Mouse (Mus musculus) activated CD4-positive, CD25-positive, alpha-beta regulatory T cell, adult 4 months (primary cell): ENCODE data around the gene 9230112D13Rik. TPM values are rescaled to one million over a fixed set of nuclear protein-coding genes. Genes with fewer than 3 reads are reported as not detected.

ENCODE experiments used
- ATAC-seq: one replicate; pipeline ENCODE4 v1.8.0; 2017
- polyA plus RNA-seq, 2 experiments: library from polyadenylated mRNA; unstranded; fragments of 100-300 nt; shearing (Covaris generic); gene quantifications; one replicate each; pipeline ENCODE4 v1.2.1; 2017

9230112D13Rik gene
- polyA plus RNA-seq, 2 experiments from 2014 or later = not detected

DNA sequence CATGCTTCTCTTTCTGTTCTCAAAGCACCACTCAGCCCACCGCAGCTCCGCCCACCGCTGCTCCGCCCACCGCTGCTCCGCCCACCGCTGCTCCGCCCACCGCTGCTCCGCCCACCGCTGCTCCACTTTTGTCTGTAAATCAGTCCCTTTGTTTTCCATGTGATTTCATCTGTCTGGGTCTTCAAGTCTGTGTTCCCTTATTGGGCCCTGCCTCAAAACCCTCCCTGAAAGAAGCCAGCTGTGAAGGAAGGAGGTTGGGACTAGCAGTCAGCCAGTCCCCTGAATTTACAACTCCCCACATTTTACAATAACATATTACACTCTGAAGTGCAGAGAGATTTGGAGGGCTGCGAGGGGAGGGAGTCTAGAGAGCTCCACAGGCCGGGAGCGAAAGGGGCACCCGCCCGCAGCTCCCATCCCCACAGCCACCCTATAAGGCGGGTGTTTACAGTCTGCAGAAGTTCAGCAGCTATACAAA lies 18.1 kb upstream of the 9230112D13Rik start:
- ATAC-seq = no peak

DNA sequence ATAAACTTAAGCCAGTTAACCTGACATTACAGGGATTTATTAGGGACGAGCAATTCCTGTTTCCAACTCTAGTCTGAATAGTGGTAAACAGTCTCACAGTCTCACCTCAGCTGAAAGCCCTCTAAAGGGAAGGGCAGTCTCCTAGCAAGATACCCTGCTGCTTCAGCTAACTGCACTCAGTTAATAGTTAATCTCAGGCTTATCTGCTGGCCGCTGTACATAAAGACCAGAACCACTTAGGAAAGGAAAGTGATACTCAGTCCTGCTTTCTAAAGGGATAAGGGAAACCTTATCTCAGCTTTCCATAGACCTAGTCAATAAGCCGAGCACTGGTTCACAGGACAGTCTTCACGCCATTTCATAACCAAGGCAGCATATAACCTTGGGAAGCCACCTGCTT lies 13.3 kb upstream of the 9230112D13Rik start:
- ATAC-seq = no peak

DNA sequence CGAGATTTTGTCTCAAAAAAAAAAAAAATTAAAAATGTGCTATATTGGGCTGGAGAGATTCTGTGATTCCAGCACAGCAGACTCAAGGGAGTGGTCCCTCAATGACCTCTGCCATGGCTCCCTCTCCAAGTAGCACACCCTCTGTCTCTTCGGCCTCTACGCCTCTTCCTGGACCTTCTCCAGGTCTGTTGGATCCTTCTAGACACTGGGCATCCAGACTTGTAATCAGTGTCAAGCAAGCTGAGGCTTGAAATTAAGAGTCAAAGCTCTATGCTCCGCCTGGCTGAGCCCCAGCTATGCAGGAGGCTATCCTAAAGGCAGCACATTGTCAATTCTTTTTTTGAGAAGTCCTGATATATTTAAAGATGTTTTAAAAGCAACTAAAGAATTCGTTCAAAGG lies 10.9 kb upstream of the 9230112D13Rik start:
- no peak for ATAC-seq

DNA sequence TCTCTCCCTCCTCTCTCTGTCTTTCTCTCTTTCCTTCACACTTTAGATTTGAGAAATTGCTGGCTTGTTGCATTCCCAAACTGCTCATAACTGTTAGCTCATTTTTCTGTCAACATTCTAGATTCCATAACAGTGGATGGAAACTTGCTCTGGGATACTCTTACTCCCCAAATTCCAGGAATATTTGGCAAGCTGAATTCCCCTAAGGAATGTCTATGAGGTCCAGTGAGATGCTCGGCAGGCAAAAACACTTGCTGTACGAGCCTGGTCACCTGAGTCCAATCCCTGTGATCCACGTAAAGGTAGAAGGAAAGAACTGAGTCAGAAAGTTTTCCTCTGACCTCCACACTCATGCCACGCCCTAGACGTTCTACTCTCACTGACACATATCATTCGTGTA lies 9.9 kb upstream of the 9230112D13Rik start:
- ATAC-seq = no peak

DNA sequence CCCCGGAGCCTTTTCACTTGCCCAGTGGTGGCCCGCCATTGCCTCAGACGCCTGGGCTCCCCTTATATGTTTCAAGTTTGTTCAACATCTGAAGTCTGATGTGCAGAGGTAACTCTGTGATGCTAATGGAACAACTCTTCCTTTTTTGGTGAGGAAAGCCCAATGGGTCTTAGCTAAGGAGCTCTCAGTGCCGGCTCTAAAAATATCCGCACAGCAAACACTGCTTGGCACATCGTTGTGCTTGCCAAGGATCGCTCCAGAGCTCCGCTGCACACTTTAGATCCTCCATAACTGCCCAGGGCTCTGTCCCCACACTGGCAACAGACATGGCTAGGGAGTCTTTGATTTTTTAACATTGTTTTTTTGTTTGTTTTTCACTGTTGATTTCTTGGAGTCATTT lies 6.2 kb upstream of the 9230112D13Rik start:
- ATAC-seq = no peak

DNA sequence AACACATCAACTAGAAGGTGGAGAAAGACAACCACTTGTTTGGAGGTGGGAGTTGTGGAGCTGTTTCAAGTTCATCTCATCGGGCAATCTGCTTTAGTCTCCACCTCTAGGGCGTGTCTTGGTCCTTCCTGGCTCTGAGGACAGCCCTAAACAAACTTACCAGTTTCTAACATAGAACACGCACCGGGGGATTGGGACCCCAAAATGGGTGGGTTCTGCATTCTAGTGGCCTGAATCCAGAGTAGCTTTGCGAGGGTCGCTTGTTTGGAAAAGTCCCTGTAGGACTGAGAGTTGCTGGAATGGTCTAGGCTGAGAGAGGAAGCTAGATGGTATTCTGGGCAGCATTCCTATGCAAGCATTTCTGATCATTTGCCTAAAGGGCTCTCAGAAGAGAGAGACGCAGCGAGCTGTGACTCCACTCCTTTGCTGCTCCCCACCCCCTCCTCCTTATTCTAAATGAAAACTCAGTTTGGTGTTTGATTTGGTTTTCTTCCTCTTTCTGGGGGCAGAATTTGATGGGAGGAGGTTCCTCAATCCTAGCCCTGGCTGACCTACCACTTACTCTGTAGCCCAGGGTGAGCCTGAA lies 4.5 kb downstream of the 9230112D13Rik start:
- ATAC-seq = no peak

DNA sequence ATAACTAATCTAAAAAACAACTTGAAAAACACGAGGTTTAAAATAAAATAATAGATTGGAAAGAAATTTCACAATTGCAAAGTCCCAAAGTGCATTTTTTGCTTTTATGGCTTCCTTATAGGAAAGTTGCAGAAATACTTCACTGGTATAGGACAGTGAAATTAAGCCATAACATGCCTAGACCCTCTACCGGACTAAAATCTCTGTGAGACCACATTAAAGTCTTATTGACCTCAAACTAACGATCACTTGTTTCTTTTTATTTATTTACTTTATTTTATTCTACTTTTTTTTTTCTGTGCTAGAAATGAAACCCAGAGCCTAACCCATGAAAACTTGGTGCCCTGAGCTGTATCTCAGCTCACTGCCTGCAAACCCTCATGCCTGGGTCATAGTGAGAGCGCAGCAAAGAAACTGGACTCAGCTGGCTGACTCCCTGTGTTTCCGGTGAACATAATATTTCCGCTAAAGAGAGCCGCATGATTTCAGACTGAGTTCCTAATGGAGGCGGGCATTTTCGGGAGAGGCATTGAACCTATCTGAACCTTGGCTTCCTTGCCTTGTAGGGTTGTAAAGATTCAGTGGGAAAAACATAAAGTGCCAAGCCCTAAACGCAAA lies 5.5 kb downstream of the 9230112D13Rik start:
- ATAC-seq = no peak

DNA sequence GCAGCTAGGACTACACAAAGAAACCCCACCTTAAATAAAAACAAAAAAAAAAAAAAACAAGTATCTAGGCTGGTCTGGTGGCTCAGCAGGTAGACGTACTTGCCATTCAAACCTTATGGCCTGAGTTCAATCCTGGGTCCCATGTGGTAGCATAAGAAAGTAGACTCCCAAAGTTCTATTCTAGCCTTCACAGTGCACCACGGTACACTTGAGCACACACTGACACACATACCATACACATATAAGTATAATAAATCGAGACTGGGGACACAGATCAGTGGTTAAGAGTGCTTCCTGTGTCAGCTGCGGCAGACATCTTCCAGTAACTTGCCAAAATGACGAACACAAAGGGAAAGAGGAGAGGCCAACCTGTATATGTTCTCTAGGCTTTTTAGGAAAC lies 6.7 kb downstream of the 9230112D13Rik start:
- ATAC-seq = no peak

DNA sequence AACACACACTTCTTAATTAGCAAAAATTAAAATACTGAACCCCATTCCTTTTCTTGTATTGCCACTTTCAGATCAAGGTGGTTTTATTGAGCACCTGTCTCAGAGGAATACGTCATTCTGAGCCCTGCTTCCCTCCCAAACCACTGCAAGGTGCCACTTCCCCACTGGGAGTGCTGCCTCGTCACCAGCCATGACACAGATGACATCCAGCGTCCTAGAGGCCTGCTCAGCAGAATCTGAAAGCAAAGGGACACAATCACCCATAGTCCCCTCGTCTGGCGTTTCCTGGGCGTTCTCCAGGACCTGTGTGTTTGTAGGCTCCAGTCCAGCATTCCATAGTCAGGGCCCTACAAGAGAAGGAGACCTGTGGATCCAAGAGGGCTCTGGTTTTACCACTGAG lies 8.5 kb downstream of the 9230112D13Rik start:
- no peak for ATAC-seq

DNA sequence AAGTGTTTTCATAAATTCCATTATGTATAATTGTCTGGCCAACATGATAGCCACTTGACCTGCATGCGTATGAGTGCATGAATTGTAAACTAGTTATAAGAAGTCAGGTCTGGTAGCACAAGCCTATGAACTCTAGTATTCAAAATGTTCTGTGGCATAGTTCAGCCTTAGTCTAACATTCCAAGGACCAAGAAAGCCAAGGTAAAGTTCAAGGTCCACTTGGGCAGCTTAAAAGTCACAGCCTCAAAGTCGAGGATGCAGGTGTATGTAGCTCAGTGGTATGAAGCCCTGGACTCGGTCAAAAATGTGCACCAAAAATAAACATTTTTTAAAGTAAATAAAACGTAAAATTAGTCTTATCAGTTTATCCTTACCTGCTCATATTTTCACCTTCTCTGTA lies 10.0 kb downstream of the 9230112D13Rik start:
- ATAC-seq = no peak

DNA sequence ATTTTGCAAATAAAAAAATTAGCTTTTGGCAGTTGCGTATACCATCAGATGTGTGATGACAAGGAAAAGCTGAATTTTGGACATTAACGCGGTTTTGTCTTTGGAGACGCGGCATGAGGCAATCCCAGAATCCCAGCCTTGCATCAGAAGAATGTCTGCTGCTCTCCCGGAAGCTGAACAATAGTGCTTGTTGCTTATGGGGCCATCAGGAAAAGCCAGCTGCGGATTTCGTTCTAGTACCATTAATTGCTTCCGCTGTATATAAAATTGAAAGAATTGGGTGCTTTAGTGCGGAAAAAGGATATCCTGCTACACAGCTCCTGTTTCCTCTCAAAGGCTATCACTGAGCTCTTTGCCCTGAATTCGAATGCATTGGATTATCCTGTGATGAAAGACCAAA lies 10.7 kb downstream of the 9230112D13Rik start:
- ATAC-seq = no peak

DNA sequence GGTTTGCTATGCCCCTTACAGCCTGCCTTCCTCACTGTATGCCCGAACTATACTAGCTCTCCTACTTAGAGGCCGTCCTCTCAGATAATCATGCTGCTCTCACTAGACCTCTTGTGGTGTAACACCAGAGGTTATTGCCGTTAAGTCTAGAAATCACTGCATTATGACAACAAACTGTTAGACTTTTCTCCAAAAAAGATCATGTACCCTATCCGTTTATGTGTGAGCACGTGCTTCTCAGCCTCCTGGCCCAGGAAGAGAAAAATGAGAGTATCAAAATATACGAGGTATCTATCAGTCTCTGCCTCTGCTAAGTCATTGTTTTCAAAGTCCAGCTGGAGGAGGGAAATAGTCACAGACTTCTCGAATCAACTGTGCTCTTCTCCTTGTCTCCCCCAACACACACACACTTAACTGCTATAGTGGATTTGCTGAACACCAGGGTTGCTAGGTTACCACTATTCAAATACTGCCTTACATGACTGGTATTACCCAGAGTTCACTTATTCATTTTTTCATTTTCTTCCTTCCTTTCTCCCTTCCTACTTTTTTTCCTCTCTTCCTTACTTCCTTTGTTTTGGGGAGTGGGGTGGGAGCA lies 13.7 kb downstream of the 9230112D13Rik start:
- ATAC-seq = no peak

DNA sequence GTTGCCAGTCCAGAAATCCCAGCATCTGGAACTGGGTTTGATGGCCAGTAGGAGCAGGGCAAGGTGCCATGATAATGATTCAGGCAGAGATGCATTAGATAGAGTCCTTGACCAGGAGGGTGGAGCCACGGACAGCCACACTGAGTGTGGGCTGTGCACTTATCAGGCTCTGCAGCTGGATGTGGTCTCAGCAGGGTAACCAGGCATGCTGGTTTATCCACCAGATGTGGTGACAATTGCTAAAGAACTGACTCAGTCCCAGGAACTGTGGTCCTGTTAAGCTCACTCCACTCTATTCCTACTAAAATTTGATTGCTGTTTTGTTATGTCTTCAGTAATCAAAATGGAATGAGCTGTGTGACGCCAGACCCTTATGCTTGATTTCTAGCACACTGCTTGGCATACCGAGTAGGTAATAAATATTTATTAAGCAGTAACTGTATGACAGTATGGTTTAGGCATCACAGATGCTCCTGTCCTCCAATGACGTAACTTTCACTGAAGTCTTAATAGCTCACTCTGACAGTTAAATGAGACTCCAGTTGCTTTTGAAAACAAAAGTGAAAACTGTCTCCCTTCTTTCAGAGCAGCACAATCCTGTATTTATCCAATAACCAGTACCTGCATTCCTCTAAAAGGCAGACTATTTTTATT lies 14.3 kb downstream of the 9230112D13Rik start:
- no peak for ATAC-seq

DNA sequence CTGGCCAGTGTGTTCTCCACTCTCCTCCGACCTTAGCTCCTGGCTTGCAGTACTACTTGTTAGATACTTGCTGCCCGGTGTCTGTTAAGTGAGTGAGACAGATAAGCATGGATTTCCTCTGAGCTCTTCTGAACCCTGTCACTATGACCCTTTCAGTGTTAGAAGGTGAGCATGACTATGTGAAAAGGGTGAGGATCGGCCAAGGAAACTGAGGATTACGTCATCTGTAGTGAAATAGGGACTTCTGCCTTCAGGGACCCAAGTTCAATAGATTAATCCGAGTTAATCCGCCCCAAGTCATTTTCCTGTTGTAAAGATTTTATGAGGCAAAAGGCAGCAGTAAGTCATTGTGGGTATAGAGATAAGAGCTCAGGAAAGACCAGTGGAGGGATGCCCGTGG lies 17.3 kb downstream of the 9230112D13Rik start:
- ATAC-seq = no peak

DNA sequence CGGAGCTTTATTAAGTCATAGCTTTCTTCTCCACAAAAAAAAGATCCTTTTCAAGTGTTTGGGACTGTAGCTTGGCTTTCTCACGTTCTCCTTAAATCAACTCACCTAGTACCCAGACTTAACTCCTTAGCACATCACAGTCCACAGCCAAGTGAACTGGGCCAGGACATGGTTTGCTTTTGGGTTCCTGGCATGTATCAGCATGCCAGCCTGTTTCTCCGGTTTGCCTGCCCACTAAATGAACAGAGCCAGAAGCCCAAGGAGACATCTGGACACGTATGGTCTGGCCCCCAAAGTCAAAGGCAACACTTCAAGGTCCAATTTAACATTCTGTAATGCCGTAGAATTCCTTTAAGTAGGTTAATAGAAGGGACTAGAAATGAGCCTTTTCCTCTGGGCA lies 18.2 kb downstream of the 9230112D13Rik start:
- no peak for ATAC-seq

DNA sequence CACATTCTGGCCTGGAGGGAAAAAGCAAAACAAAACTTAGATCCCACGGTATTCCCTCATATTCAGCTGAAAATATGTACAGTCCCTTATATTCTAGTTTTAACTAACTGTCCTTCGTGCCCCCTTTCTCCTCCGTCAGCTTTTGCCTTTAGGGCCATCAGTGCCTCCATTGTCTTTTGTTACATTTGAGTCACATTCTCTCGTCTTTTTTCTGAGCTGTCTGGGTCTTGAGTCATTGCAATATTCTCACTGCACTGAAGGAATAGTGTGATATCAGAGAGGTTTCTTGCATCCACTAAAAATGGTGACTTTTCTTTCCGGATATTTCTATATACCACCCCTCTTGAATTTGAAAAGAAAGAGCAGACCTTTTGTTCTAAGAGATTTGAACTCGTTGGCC lies 18.8 kb downstream of the 9230112D13Rik start:
- ATAC-seq = no peak

DNA sequence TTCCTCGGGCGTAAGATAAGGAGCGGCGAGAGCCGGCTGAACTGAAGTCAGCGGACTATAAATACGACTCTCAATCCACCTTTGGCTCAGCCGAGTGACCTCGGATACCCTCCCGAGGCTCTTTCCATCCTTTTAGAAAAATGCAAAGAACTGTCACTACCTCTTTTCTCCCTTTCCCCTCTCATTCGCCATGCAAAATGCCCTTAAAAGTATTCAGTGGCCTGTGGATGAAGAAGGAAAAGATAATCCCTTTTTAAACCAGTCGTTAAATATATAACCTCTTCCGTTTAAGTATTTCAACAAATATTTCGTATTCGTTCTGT lies 19.3 kb downstream of the 9230112D13Rik start, which contains the start of gene Bmpr1a:
Gene Bmpr1a, minus strand, starts transcription at position 17 of the 323 bp plus-strand sequence.
- ATAC-seq = no peak

DNA sequence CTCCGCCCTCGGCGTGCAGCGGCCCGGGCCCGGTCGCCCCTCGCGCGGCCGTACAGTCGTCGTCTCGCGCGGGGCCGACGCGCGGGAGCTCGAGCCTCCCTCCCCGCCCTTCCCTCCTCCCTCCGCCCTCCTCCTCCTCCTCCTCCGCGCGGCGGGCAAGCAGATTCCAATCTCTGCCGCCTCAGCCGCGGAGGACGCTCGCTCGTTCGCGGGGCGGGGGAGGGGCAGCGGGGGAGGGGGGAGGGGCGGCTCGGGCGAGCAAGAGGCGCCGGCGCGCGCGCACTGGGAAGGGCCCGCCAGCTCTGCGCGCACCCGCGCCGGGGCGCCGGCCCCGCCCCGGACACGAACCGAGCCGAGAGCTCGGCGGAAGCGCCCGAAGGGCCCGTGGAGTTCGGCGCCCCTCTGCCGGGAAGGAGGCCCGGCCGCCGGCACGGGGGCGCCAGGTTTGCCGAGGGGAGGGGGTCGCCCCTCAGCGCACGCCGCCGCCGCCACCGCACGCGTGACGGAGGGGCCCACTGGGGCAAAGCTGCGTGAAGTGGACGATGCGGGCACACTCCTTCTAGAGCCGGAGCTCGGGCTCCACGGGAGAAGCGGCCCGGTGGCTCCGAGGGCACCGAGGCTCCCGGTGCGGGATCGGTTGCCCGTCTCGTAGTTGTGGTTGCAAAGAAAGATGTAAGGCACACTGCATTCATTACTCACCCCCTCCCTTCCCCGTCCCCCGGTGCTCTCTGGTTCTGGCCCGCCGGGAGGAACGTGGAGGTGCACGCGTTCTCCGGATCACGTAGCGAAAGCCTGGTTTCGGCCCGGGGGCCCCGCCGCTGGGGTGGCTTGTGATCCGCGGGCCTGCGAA lies 19.9 kb downstream of the 9230112D13Rik start:
- peak; percentile 82 for ATAC-seq

DNA sequence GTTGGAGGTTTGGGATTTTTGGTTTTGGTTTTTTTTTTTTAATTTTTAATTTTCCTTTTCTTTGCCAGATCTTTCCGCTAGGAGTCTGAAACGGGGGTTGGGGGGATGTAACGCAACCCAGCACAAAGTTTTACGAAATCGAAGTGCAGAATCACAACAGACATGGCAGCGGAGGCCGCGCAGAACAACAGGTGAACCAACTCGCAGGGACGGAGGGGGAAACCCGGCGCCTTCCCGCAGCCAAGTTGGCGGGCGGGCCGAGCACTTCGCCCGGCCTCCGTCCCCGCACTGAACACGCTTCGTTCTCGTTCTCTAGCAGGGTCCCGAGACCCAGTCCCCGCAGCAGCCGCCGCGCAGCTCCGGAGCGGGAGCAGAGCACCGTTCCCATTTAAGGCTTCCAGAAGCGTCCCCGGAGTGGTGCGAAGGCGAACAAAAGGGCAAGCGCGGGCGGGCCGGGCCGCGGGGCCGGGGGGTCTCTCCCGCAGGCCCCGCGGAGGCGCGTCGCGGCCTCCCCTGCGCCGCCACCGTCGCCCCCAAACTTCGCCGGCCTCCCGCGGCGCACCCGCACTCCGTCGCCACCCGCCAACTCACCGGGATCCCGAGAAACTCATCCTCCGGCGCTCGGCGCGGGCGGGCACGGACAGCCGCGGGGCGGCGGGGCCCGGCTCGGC lies 20.7 kb downstream of the 9230112D13Rik start:
- no peak for ATAC-seq

DNA sequence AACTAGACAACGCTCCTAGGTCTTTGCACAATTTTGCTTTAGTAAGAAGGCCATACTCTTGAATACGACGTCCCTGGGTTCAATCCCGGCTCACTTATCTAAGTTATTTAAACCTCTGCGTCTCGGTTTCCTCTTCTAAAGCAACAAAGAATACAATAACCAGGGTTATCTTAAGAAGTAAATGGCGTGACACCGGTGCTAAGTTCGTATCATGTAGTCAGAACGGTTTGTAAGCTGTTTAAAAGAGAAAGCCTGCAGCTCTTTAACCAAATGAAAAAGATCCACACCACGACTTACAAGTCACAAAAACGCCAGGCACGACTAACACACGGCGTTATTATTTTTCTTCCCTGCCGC lies 21.2 kb downstream of the 9230112D13Rik start:
- no peak for ATAC-seq

DNA sequence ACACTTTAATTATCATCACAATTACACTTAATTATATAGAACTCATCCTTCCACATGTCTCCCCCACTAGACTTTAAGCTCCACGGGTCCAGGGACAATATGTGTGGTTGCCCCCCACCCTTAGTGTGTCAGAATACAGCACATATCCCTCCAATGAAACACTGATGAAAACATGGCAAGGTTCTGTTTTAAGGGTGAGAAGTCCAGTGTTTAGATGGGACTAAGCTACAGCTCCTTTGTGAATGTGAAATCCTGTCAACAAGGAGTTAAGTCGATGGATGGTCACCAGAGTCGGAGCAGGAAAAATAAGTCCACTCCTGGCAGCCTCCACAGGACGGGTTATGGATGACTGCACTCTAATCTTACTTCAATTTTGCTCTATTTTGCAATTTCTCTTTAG lies 22.3 kb downstream of the 9230112D13Rik start:
- ATAC-seq = no peak

DNA sequence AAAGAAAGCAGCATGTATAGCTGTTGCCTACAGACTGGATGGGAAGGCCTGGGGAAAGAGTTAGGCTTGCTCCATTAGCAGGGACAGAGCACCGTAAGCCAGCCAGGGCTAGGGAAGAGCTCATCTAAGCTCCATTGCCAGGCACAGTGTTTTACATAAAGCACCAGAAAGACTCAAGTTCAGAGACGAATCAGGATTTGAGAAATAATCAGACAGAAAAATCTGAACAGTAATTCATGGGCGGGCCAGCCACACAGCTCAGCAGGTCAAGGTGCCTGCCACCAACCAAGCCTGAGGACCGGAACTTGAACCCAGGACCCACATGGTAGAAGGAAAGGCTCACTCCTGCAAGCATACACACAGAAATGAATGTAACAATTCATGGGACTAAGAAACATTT lies 22.9 kb downstream of the 9230112D13Rik start:
- no peak for ATAC-seq
